Mouse (Mus musculus) ES-E14 (cell line): ENCODE results near the gene Fbxo11. TPM values are rescaled to one million over a fixed set of nuclear protein-coding genes. Genes with fewer than 3 reads are reported as not detected.

Source experiments
- DNase-seq: peaks from one replicate; pipeline ENCODE4 v3.0.0-alpha.2; 2013; ENCODE audit warnings: low read depth, low spot score
- H3K27ac ChIP-seq: 2 replicates; pipeline ENCODE4 v1.5.1; 2012; ENCODE audit warnings: low read depth, mild to moderate bottlenecking, low read length, moderate library complexity, mixed read lengths; ENCODE audit not compliant: poor library complexity, insufficient read depth, severe bottlenecking
- H3K36me3 ChIP-seq: 2 replicates; pipeline ENCODE4 v1.6.1; 2012; ENCODE audit warnings: mild to moderate bottlenecking, low read length, moderate library complexity, mixed read lengths; ENCODE audit not compliant: control insufficient read depth, poor library complexity, insufficient read depth, severe bottlenecking
- H3K4me1 ChIP-seq, 2 experiments: fragments of 150-350 bp in 1 of 2; sonication (generic) in 1 of 2; 2 replicates each; pipeline ENCODE4 v1.6.1; 2012; ENCODE audit warnings: low read length in 2 of 2, mild to moderate bottlenecking in 1 of 2, mixed read lengths in 1 of 2; ENCODE audit not compliant: control insufficient read depth in 2 of 2, insufficient read depth in 2 of 2, poor library complexity in 1 of 2
- H3K4me3 ChIP-seq, 2 experiments: fragments of 150-350 bp in 1 of 2; sonication (generic) in 1 of 2; 2 replicates each; pipeline ENCODE4 v1.5.1; 2012; ENCODE audit warnings: low read length in 2 of 2, low read depth in 1 of 2, mild to moderate bottlenecking in 1 of 2, mixed read lengths in 1 of 2; ENCODE audit not compliant: insufficient read depth in 1 of 2, poor library complexity in 1 of 2, severe bottlenecking in 1 of 2
- H3K9ac ChIP-seq: 2 replicates; pipeline ENCODE4 v1.6.1; 2012; ENCODE audit warnings: low read depth, mild to moderate bottlenecking, low read length, mixed read lengths; ENCODE audit not compliant: poor library complexity, insufficient read depth, severe bottlenecking
- H3K9me3 ChIP-seq: fragments of 150-350 bp; sonication (generic); 2 replicates; pipeline ENCODE4 v1.6.1; 2012; ENCODE audit warnings: low read depth, mild to moderate bottlenecking, low read length; ENCODE audit not compliant: control insufficient read depth, insufficient read depth
- CHD2 ChIP-seq: IDR thresholded peaks from 2 replicates; pipeline ENCODE4 v1.6.1; 2014; ENCODE audit warnings: mild to moderate bottlenecking, low read depth, low read length, inconsistent platforms
- HCFC1 ChIP-seq: IDR thresholded peaks from 2 replicates; pipeline ENCODE4 v1.6.1; 2012; ENCODE audit warnings: low read length, inconsistent platforms, borderline replicate concordance; ENCODE audit not compliant: insufficient read depth
- MAFK ChIP-seq: IDR thresholded peaks from 2 replicates; pipeline ENCODE4 v1.6.1; 2014; ENCODE audit warnings: mild to moderate bottlenecking, low read depth, low read length, inconsistent platforms; ENCODE audit not compliant: insufficient read depth
- ZC3H11A ChIP-seq: IDR thresholded peaks from 2 replicates; pipeline ENCODE4 v1.6.1; 2012; ENCODE audit warnings: low read depth, mild to moderate bottlenecking, inconsistent platforms, low read length, borderline replicate concordance
- ZNF384 ChIP-seq: IDR thresholded peaks from 2 replicates; pipeline ENCODE4 v1.6.1; 2012; ENCODE audit warnings: low read depth, low read length, inconsistent platforms
- in situ Hi-C, 2 experiments: fragments of 600-800 bp; cut with MboI; formaldehyde crosslinking; loops; one replicate each; pipeline ENCODE4 v1.15.1; 2025; ENCODE audit warnings: low sequenced_read_pairs in 2 of 2, inconsistent platforms in 1 of 2; ENCODE audit not compliant: unreplicated experiment in 2 of 2
- total RNA-seq: library from RNA; depleted of rRNA; stranded (reverse); fragments of 300-350 nt; gene quantifications from 2 replicates; pipeline ENCODE4 v1.2.3, GENCODE M21; 2012

Fbxo11 gene
- total RNA-seq, 1 experiment = 23.5 TPM

GRCm38 (mm10) chr17:88094327-88094726 is 29.2 kb upstream of the Fbxo11 start:
- 0 out of 4 replicates have a peak, but pooled peaks cover 0 to 2% of the 10 kb centered on the region in 2 experiments for H3K4me1 ChIP-seq
- no peak overlapping the region for H3K9ac ChIP-seq
- TF ChIP-seq ZNF384 = no peak
- no peak for TF ChIP-seq CHD2
- TF ChIP-seq MAFK = no peak
- no peak for TF ChIP-seq ZC3H11A
- TF ChIP-seq HCFC1 = no peak
- no peak for DNase-seq
- H3K9me3 ChIP-seq = no peaks in the 10 kb centered on the region
- no peaks in the 10 kb centered on the region; the same call in 1 of the 2 replicates for H3K36me3 ChIP-seq
- no peak overlapping the region for H3K27ac ChIP-seq
- no peak overlapping the region for H3K4me3 ChIP-seq
- in situ Hi-C loops = no loop called here

- TF ChIP-seq MAFK (no peak), HCFC1 (no peak), ZNF384 (no peak), ZC3H11A (no peak), CHD2 (no peak)
- H3K9ac ChIP-seq = no peak overlapping the region
- H3K36me3 ChIP-seq = no peaks in the 10 kb centered on the region; the same call in 1 of the 2 replicates
- H3K27ac ChIP-seq = no peak overlapping the region
- H3K4me1 ChIP-seq = 0 out of 4 replicates have a peak, but pooled peaks cover 0 to 2% of the 10 kb centered on the region in 2 experiments
- in situ Hi-C loops = no loop called here
- no peak overlapping the region for H3K4me3 ChIP-seq
- H3K9me3 ChIP-seq = no peaks in the 10 kb centered on the region
- no peak for DNase-seq
Observed at GRCm38 (mm10) chr17:88093798-88094197, 28.7 kb upstream of the Fbxo11 start.

GRCm38 (mm10) chr17:88085976-88086375 is 20.9 kb upstream of the Fbxo11 start:
- no peak overlapping the region for H3K27ac ChIP-seq
- no peak overlapping the region for H3K4me3 ChIP-seq
- no peaks in the 10 kb centered on the region for H3K36me3 ChIP-seq
- H3K4me1 ChIP-seq = peaks cover 2% of the 10 kb centered on the region in 2 experiments; a peak in 1 of 4 replicates
- TF ChIP-seq CHD2 (no peak), ZC3H11A (no peak), ZNF384 (no peak), MAFK (no peak), HCFC1 (no peak)
- in situ Hi-C loops = no loop called here
- DNase-seq = no peak
- no peak overlapping the region for H3K9ac ChIP-seq
- no peaks in the 10 kb centered on the region for H3K9me3 ChIP-seq

- Histone ChIP-seq H3K27ac (no peak overlapping the region), H3K9me3 (no peaks in the 10 kb centered on the region), H3K36me3 (no peaks in the 10 kb centered on the region), H3K4me3 (no peak overlapping the region), H3K4me1 (peaks cover 4 to 7% of the 10 kb centered on the region in 2 experiments), H3K9ac (no peak overlapping the region)
- in situ Hi-C loops = no loop called here
- TF ChIP-seq ZC3H11A (no peak), CHD2 (no peak), HCFC1 (no peak), MAFK (no peak), ZNF384 (no peak)
- DNase-seq = no peak
Observed at GRCm38 (mm10) chr17:88081446-88081845, 16.4 kb upstream of the Fbxo11 start.
